Mouse (Mus musculus) embryonic fibroblast, embryonic 13.5 days (primary cell): ENCODE results near the gene Mag. TPM values are rescaled to one million over a fixed set of nuclear protein-coding genes. Genes with fewer than 3 reads are reported as not detected.
A peak's percentile ranks its signal among the peaks of the same experiment; 100 is the strongest.
"Not testable (repeated sequence)": the region's sequence is repeated elsewhere in the genome, so short reads cannot be mapped to it uniquely, and the experiment has no call there.

Experiments
- H3K27ac ChIP-seq: 2 replicates; pipeline ENCODE4 v1.5.1; 2012; ENCODE audit warnings: low read length, control low read depth, inconsistent platforms; ENCODE audit not compliant: insufficient read depth
- H3K4me1 ChIP-seq: 2 replicates; pipeline ENCODE4 v1.6.1; 2011; ENCODE audit warnings: low read length; ENCODE audit not compliant: control insufficient read depth, insufficient read depth
- H3K4me3 ChIP-seq: 2 replicates; pipeline ENCODE4 v1.5.1; 2011; ENCODE audit warnings: mild to moderate bottlenecking, control low read depth, low read length; ENCODE audit not compliant: insufficient read depth
- CTCF ChIP-seq: IDR thresholded peaks from 2 replicates; pipeline ENCODE4 v1.5.1; 2011; ENCODE audit warnings: mild to moderate bottlenecking, control low read depth, low read length, moderate library complexity, borderline replicate concordance; ENCODE audit not compliant: insufficient read depth
- POLR2A ChIP-seq: IDR thresholded peaks from 2 replicates; pipeline ENCODE4 v1.6.1; 2011; ENCODE audit warnings: low read depth, mild to moderate bottlenecking, control low read depth, low read length, moderate library complexity
- polyA plus RNA-seq: library from polyadenylated mRNA; stranded (reverse); fragments of >200 nt; gene quantifications from 2 replicates; pipeline ENCODE4 v1.2.4, GENCODE M21; 2011; ENCODE audit warnings: low read depth; ENCODE audit not compliant: missing spikeins, insufficient read length

The Mag gene
- polyA plus RNA-seq, 1 experiment, result not detected

GRCm38 (mm10) chr7:30955584-30956356 lies 41.1 kb upstream of the Mag start:
- peak overlapping the region; percentile 54 for H3K27ac ChIP-seq
- H3K4me1 ChIP-seq, result peaks cover 4% of the 10 kb centered on the region
- TF ChIP-seq POLR2A (peak; percentile 48), CTCF (peak; percentile 70; the same call in 1 of the 2 replicates)
- H3K4me3 ChIP-seq, result peak overlapping the region; percentile 91

- H3K27ac ChIP-seq, result no peak overlapping the region
- peak overlapping the region; percentile 91; the same call in 1 of the 2 replicates for H3K4me3 ChIP-seq
- H3K4me1 ChIP-seq, result peaks cover 4% of the 10 kb centered on the region
- TF ChIP-seq POLR2A, result no peak
- TF ChIP-seq CTCF, result no peak
Observed at GRCm38 (mm10) chr7:30954971-30955520, 40.4 kb upstream of the Mag start.

GRCm38 (mm10) chr7:30954036-30954435 lies 39.4 kb upstream of the Mag start:
- TF ChIP-seq POLR2A (no peak), CTCF (no peak)

GRCm38 (mm10) chr7:30953459-30953858 lies 38.8 kb upstream of the Mag start:
- TF ChIP-seq POLR2A (no peak), CTCF (no peak)
- H3K27ac ChIP-seq, result no peak overlapping the region

More at GRCm38 (mm10) chr7:30954036-30954435, 39.4 kb upstream of the Mag start:
- H3K4me1 ChIP-seq, result peaks cover 4% of the 10 kb centered on the region
- H3K4me3 ChIP-seq, result no peak overlapping the region
- no peak overlapping the region for H3K27ac ChIP-seq

GRCm38 (mm10) chr7:30952441-30953265 lies 38.0 kb upstream of the Mag start:
- Histone ChIP-seq H3K4me1 (peaks cover 4% of the 10 kb centered on the region; the same call in 1 of the 2 replicates), H3K4me3 (no peak overlapping the region), H3K27ac (no peak overlapping the region)
- no peak for TF ChIP-seq POLR2A
- no peak for TF ChIP-seq CTCF

More at GRCm38 (mm10) chr7:30953459-30953858, 38.8 kb upstream of the Mag start:
- Histone ChIP-seq H3K4me3 (no peak overlapping the region), H3K4me1 (peaks cover 4% of the 10 kb centered on the region)

GRCm38 (mm10) chr7:30949902-30950301 lies 35.2 kb upstream of the Mag start:
- not testable (repeated sequence) for H3K4me3 ChIP-seq, H3K4me1 ChIP-seq, H3K27ac ChIP-seq

GRCm38 (mm10) chr7:30945876-30946275 lies 31.2 kb upstream of the Mag start:
- TF ChIP-seq CTCF (no peak), POLR2A (no peak)
- Histone ChIP-seq H3K27ac (no peak overlapping the region), H3K4me3 (no peak overlapping the region), H3K4me1 (no peaks in the 10 kb centered on the region)

GRCm38 (mm10) chr7:30945466-30945865 lies 30.8 kb upstream of the Mag start:
- H3K4me1 ChIP-seq, H3K4me3 ChIP-seq, H3K27ac ChIP-seq: not testable (repeated sequence)

- not testable (repeated sequence) for H3K4me3 ChIP-seq, H3K4me1 ChIP-seq, H3K27ac ChIP-seq
Observed at GRCm38 (mm10) chr7:30944706-30945105, 30.0 kb upstream of the Mag start.

GRCm38 (mm10) chr7:30943909-30944635 lies 29.4 kb upstream of the Mag start, which contains the start of gene Hamp:
Gene Hamp (minus strand): TSS chr7:30944032.
- Histone ChIP-seq H3K27ac (no peak within 1 kb of the TSS), H3K4me3 (no peak within 1 kb of the TSS), H3K4me1 (no peaks in the 10 kb centered on the region)
- TF ChIP-seq CTCF (no peak), POLR2A (no peak)

- H3K4me3 ChIP-seq, H3K27ac ChIP-seq, H3K4me1 ChIP-seq: not testable (repeated sequence)
Observed at GRCm38 (mm10) chr7:30942365-30942764, 27.7 kb upstream of the Mag start.

- H3K27ac ChIP-seq, H3K4me3 ChIP-seq, H3K4me1 ChIP-seq: not testable (repeated sequence)
Observed at GRCm38 (mm10) chr7:30940070-30940469, 25.4 kb upstream of the Mag start.

GRCm38 (mm10) chr7:30935422-30936099 lies 20.9 kb upstream of the Mag start:
- H3K4me1 ChIP-seq, H3K4me3 ChIP-seq, H3K27ac ChIP-seq: not testable (repeated sequence)

- not testable (repeated sequence) for H3K4me3 ChIP-seq
Observed at GRCm38 (mm10) chr7:30924581-30924980, 9.9 kb upstream of the Mag start, which contains the start of gene Hamp2. Gene Hamp2 (minus strand): TSS chr7:30924681.

More at GRCm38 (mm10) chr7:30924581-30924980, 9.9 kb upstream of the Mag start, which contains the start of gene Hamp2:
- not testable (repeated sequence) for H3K4me1 ChIP-seq, H3K27ac ChIP-seq
